Mouse (Mus musculus): Measurements from ENCODE around the gene Angptl8.

Angptl8 gene

DNA sequence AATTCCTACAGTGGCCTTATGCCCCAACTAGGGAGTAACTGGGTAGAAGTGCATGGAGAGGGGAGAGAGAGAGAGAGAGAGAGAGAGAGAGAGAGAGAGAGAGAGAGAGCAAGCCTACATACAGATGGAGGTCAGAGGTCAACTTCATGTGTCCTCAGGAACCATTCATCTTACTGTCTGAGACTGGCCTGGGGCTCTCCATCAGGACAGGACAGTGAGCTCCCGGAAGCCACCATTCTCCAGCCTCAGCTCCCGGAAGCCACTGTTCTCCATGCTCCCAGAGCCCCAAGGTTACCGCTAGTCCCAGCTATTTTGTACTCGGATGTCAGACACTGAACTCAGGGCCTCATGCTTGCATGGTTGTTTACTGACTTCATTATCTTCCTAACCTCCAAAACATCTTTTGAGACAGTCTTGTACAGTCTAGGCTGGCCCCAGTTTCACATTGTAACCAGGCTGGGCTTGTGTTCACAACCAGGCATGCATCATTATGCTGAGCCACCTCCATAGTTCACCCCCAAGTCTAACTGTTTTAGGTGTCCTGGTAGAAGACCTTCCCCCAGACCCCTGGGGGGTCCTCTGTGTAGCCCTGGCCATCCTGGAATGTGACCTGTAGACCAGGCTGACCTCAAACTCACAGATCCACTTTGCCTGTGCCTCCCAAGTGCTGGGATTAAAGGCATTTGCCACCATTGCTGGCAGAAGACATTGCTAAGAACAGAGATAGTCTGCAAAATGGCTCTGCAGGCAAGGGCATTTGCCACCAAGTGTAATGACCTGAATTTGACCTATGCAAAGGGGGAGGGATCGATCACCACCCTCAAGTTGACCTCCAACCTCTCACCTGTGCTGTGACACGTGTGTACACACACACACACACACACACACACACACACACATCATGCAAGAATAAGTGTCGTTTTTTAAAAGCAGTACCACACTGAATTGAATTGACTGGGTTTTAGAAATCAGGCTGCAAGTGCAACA lies 14.7 kb downstream of the Angptl8 start:
- no peak for DNase-seq

- DNase-seq = no peak
These were observed 15.8 kb downstream of the Angptl8 start for GRCm38 (mm10) chr9:21851084-21851483.

DNA sequence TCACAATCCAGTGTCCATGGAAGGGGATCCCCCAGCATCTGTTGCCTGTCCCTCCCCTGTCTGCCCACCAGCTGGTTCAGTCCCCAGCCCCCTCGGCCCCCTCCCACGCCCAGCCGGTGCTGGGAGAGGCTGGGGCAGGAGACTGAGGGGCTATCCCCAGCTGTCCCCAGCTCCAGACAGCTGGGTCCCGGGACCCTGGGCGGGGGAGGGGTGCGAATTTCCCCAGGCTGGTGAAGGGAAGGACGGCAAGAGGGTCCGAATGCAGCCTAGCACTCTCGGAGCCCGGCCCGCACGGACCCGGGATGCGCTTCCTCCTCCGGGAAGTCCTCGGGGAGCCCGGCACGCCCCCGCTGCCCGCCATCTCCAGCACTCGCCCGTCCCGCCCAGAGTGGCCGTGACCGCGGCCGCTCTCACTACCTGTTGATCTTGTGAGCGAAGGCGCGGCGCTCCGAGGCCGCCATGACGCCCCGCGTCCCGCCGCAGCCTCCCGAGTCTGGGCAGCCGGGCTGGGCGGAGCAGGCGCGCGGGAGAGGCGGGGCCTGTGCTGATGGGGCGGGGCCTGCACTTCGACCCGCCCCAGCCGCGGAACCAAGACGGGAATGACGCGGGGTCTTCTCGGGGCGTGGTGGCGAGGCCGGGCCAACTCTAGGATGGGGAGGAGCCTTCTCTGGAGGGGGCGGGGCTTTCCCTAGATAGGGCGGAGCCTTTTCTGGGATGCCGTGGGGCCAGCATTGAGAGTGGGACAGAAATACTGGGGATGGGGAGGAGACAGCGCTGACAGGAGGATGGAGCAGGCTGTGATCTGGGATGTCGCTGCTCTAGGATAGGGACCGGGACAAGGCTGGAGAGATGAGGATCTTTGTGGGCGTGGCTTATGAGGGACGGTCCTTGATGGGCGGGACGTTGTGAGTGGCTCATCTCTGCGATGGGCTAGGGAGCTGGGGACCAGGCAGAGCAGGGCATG lies 17.1 kb downstream of the Angptl8 start, which contains the start of gene Dock6:
Gene Dock6, minus strand, starts transcription at position 508 of the 964 bp plus-strand sequence.
- DNase-seq = peak; percentile 95

DNA sequence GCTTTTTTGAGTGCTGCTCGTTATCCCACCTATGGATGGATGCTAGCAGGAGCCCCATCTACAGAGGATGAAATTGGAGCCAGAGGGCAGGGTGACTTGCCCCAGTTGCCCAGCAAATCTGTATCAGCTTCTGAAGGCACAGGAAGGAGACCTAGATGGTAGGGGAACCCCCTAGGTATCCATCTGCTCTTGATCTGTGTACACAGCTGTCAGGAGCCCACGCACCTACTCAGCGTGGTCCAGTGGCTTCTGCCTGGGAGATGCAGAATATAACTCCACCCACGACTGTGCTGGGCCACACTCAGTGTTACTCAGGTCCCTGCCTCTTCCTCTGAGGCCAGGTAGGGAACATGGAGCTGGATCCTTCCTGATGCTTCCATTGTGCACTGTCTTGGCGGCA lies 18.7 kb downstream of the Angptl8 start:
- peak in 1 of 2 experiments; percentile 3 for DNase-seq

- DNase-seq = no peak
These were observed 19.6 kb downstream of the Angptl8 start for GRCm38 (mm10) chr9:21854894-21855293.

GRCm38 (mm10) chr9:21857501-21857900 lies 22.2 kb downstream of the Angptl8 start:
- no peak for DNase-seq

DNA sequence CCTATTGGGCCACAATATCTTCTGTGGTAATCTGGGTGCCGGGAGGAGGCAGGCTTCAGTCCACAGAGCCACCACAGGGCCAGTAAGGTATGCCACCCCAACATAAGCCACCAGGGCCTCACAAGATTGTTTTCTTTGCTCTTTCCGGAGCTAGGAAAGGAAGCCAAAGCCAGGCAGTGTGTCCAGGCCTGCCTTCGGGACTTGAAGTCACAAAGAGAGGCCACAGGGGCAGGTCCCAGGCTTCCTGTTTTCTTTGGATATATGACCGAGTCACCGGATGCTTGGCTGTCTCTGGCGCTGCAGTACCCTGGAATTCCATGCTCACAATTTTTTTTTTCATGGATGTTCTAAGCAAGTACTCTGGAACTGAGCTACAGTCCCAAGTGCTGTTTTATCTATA lies 22.8 kb downstream of the Angptl8 start:
- DNase-seq = peak; percentile 68 to 87

GRCm38 (mm10) chr9:21859606-21860005 lies 24.3 kb downstream of the Angptl8 start:
- peak in 1 of 2 experiments; percentile 2 for DNase-seq

DNA sequence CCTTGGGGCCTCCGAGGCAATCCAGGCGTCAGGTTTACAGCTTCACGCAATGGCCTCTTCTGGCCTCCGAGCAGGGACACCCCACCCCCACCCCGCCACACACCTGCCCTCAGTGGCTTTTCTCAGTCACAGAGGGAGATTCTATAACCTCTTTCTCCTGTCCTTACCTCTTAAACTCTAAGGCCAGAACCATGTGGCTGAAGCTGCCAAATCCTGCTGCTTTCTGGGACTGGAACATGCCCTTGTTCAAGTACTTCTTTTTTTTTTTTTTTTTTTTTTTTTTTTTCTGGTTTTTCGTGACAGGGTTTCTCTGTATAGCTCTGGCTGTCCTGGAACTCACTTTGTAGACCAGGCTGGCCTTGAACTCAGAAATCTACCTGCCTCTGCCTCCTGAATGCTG lies 25.0 kb downstream of the Angptl8 start:
- DNase-seq = peak in 1 of 2 experiments; percentile 7

DNA sequence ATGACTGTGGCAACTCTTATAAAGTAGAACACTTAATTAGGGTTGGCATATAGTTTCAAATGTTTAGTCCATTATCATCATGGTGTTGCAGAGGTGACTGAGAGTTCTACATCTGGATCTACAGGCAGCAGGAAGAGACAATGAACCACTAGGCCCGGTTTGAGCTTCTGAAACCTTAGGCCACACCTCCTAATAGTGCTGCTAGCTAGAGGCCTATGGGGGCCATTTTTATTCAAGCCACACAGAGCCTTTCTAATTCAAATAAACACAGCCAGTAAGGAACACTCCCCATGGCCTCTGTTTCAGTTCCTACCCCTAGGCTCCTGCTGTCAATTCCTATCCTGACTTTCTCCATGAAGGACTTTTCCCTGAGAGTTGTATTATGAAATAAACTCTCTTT lies 26.9 kb downstream of the Angptl8 start:
- no peak for DNase-seq

DNA sequence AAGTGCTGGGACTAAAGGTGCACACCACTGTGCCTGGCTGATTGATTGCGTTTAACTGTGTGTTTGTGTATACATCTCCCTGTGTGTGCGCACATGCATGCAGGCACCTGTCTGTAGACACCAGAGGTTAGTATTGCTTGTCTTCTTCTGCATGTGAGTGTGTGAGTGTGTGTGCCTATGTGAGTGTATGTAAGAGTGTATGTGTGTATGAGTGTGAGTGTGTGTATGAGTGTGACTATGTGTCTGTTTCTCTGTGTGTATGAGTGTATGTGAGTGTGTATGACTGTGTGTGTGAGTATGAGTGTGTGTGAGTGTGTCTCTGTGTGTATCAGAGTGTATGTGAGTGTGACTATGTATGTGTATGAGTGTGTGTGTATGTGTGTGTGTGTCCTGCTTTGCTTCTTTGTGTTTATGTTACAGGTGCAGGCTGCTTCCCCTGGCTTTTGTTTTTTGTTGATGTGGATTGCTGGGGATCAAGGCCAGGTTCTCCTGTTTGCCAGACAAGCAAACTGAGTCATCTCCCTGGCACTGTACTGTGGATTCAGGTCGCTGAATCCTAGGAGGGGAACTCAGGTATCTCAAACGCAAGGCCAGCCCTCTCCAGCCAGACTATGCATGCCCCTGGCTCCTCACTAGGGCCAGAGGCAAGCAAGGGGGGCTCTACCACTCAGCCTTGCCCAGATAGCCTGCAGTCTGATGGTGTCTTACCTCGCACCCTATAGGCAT lies 30.5 kb downstream of the Angptl8 start:
- DNase-seq = no peak

DNA sequence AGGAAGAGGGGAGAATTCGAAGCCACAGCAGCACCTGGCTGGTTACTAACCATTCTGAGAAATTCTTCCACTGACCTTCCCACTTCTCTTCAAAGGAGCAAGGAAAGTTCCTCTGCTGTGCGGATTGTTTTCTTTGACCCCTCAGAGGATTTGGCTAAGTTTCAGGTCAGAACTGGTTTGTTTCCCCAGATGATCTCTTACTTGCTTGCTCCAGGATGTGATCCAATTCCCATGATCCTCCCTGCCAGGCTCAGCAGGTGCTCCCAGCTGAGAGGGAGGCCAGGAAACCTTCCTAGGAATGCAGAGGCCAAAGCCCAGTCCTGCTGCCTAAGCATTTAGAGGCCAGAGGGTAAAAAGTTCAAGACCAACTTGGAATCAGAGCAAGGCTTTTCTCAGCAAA lies 31.3 kb downstream of the Angptl8 start:
- DNase-seq = peak in 1 of 2 experiments; percentile 44

DNA sequence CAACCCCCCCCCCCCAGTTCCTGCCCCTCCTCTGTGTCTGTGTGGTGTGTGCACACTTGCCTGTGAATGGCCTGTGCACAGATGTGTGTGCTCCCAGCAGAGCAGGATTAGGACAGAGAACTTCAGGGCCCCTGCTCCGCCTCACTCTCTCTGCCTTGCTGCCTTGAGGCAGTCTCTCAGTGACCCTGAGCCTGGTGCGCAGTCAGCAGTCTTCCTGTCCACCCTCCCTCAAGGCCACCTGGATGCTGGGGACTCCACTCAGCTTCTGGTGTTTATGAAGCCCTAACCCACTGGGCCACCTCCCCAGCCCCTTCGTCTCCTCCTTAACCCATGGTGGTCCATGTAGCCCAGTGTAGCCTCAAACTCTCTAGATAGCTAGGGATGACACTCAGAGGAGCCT lies 32.4 kb downstream of the Angptl8 start:
- DNase-seq = no peak

GRCm38 (mm10) chr9:21869290-21869689 lies 34.0 kb downstream of the Angptl8 start:
- peak; percentile 72 to 79 for DNase-seq

GRCm38 (mm10) chr9:21870879-21871524 lies 35.7 kb downstream of the Angptl8 start:
- peak; percentile 58 to 70 for DNase-seq

DNA sequence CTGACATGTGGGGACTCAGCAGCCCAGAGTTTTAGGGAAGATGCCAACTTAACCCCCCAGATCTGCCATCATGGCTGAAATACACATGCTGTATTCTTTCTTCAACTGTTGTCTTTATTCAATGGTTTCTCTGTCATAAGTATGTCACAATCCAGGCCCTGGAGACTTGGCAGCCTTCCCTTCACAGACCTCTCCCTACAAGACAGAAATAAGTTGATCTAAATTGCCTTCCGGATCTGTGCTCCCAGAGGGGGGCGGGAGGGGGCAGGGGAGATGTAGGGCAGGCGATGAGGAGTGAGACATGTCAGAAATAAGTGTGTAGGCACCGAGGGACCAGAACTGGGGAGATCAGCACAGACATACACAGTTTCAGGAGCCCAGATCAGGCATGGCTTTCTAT lies 36.9 kb downstream of the Angptl8 start:
- DNase-seq = peak in 1 of 2 experiments; percentile 50

DNA sequence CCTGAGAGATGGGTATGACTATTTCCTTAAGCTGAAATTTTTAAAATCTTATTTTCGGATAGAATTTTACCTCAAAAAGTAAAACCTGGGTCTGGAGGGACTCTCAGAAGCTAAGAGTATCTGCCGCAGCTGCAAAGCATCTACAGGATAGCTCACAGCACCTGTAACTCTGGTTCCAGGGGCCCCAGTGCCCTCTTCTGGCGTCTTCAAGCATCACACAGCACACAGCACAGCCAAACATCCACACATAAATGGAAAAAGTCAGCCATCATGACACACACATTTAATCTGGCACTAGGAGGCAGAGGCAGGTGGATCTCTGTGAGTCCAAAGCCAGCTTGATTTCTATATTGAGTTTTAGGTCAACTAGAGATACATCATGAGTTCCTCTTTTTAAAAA lies 41.3 kb downstream of the Angptl8 start:
- no peak for DNase-seq

Data from lung, postnatal 4 days (tissue).